Mouse (Mus musculus) lung, adult 10 weeks (tissue): Measurements from ENCODE around the gene Olfr750. TPM values are rescaled to one million over a fixed set of nuclear protein-coding genes. Genes with fewer than 3 reads are reported as not detected.

Experiments
- polyA plus RNA-seq: library from polyadenylated mRNA; stranded (reverse); fragments of 350-450 nt; fragmentation: Illumina TruSeq; extraction: RNeasy Lipid Tissue Mini Kit (QIAGEN cat#74804); gene quantifications from one replicate; pipeline ENCODE4 v1.2.3, GENCODE M21; 2014; ENCODE audit warnings: low read depth, low replicate concordance; ENCODE audit not compliant: insufficient read depth

Olfr750 gene
- polyA plus RNA-seq = 1.1 TPM

GRCm38 (mm10) chr14:51074335-51074734 is at the start of gene Olfr750:
TSS of gene Olfr750 (minus strand) at chr14:51074435.

GRCm38 (mm10) chr14:51113916-51114560 is 39.8 kb upstream of the Olfr750 start, which contains the start of gene Eddm3b:
TSS of gene Eddm3b (plus strand) at chr14:51114426.

GRCm38 (mm10) chr14:51090921-51091900 is 17.0 kb upstream of the Olfr750 start, which contains the start of the genes Rnase4 and Ang:
TSS of gene Rnase4 (plus strand) at chr14:51091077.
TSS of gene Ang (plus strand) at chr14:51091150.

GRCm38 (mm10) chr14:51057401-51057831 is 16.8 kb downstream of the Olfr750 start, which contains the start of gene Rnase12:
TSS of gene Rnase12 (minus strand) at chr14:51057661.

GRCm38 (mm10) chr14:51050063-51050462 is 24.2 kb downstream of the Olfr750 start, which contains the start of gene Rnase11:
TSS of gene Rnase11 (minus strand) at chr14:51050163.

GRCm38 (mm10) chr14:51041769-51042168 is 32.5 kb downstream of the Olfr750 start, which contains the start of gene Rnase9:
TSS of gene Rnase9 (minus strand) at chr14:51041869.

Other genes with a start within 250 kb of the Olfr750 start
- 24.0 TPM for gene Tep1, start 203.9 kb downstream of the Olfr750 start, polyA plus RNA-seq
- gene Klhl33, start 176.9 kb downstream of the Olfr750 start, polyA plus RNA-seq = 0.58 TPM
- gene Osgep, start 149.5 kb downstream of the Olfr750 start, polyA plus RNA-seq = 62.6 TPM
- gene Apex1, start 149.5 kb downstream of the Olfr750 start, polyA plus RNA-seq = 29.3 TPM
- 40.5 TPM for gene Pip4p1, start 143.6 kb downstream of the Olfr750 start, polyA plus RNA-seq
- 75.4 TPM for gene Pnp, start 143.4 kb downstream of the Olfr750 start, polyA plus RNA-seq
- gene Gm49342, start 129.9 kb downstream of the Olfr750 start, polyA plus RNA-seq = 28.1 TPM
- gene Pnp2, start 118.4 kb downstream of the Olfr750 start, polyA plus RNA-seq = 1.7 TPM
- not detected for gene Rnase10, start 66.7 kb downstream of the Olfr750 start, polyA plus RNA-seq
- gene Rnase9, start 32.6 kb downstream of the Olfr750 start, polyA plus RNA-seq = not detected
- not detected for gene Rnase11, start 24.3 kb downstream of the Olfr750 start, polyA plus RNA-seq
- gene Rnase12, start 16.8 kb downstream of the Olfr750 start, polyA plus RNA-seq = not detected
- 581 TPM for gene Rnase4, start 16.6 kb upstream of the Olfr750 start, polyA plus RNA-seq
- gene Ang, start 16.7 kb upstream of the Olfr750 start, polyA plus RNA-seq = 75.0 TPM
- not detected for gene Eddm3b, start 40.0 kb upstream of the Olfr750 start, polyA plus RNA-seq
- gene Rnase6, start 49.5 kb upstream of the Olfr750 start, polyA plus RNA-seq = 18.2 TPM
- not detected for gene Rnase1, start 72.3 kb upstream of the Olfr750 start, polyA plus RNA-seq
- not detected for gene Rnase2b, start 87.8 kb upstream of the Olfr750 start, polyA plus RNA-seq
- not detected for gene Ang2, start 124.7 kb upstream of the Olfr750 start, polyA plus RNA-seq
- gene Ear14, start 129.0 kb upstream of the Olfr750 start, polyA plus RNA-seq = not detected
- not detected for gene Rnase2a, start 181.7 kb upstream of the Olfr750 start, polyA plus RNA-seq